In genomic region chr1:180504899-180505298, GRCm38 (mm10) we compare ENCODE assay signal across 7 mouse cellular contexts.
"Had no signal": no experiment of that assay in that cellular context is flagged by ENCODE, and none has a peak within 500 bp of the region (broad histone marks: within the 10 kb centered on the region; RNA-seq: fewer than 3 reads in every experiment).

No protein-coding gene starts in this region.

- DNase-seq: lung, adult 2 months; lung, postnatal 14 days; lung, postnatal 36 days; right cerebral cortex, postnatal 14 days; thymus, adult 2 months; thymus, postnatal 25 days; thymus, postnatal 4 days had no signal
